Mouse (Mus musculus): ENCODE measurements at regions not wholly inside any gene's neighbourhood (a gene's known extent, or its start where the extent isn't known, plus 50 kb on each side); places are given as distances from the start of the nearest gene placed in this dataset.

- peak; percentile 78 to 82 for DNase-seq
Measured at GRCm38 (mm10) chr15:47118341-47118740, 6766.4 kb upstream of the Gm7489 start.
